Mouse (Mus musculus): ENCODE results near the gene Olfr924.
"Not testable (repeated sequence)": the region's sequence is repeated elsewhere in the genome, so short reads cannot be mapped to it uniquely, and the experiment has no call there.

Gene Olfr924

DNA sequence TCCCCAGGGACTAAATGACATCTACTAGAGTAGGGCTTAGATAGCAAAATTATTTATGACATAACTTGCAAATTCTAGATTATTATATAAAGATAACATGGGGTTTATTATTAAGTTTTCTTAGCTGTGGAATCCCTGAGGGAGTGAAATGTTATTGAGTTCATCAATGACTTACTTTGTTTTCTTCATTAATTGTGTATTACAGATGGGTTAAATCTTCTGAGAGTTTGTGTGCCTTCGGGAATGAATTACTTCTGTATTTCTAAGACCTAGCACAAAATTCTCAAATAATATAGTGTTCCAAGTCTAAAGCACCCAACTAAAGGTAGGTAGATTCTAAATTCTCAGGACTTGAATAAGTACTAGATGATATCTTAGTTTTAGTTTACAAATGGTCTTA lies at the start of gene Olfr924:
TSS of gene Olfr924 (plus strand) at position 301 of the 400 bp plus-strand sequence.
- Histone ChIP-seq H3K27me3 (ENCODE audit: control insufficient read depth, insufficient read depth, low read length, poor library complexity, severe bottlenecking) (no peaks in the 10 kb centered on the region), H3K36me3 (ENCODE audit: control insufficient read depth, insufficient read depth, low read length, poor library complexity, severe bottlenecking) (no peaks in the 10 kb centered on the region)
- DNase-seq (ENCODE audit: low read depth, low spot score), result no peak

DNA sequence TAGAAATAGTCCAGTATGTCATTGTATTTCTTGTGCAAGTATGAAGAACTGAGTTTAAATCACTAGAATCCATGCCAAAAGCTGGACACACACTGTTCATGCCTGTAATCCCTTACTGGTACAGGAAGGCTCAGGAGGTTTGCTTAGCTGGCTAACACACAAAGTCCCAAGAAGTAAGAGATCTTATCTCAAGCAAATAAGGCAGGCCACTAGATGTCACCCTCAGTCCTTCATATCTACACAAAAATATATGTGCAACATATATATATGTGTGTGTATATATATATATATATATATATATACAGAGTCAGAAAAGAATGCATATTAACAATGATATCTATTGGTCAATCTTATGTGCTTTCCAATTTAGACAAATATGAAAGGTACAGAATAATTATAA lies 38.6 kb upstream of the Olfr924 start:
- no peak for DNase-seq (ENCODE audit: low read depth, low spot score)
- Histone ChIP-seq H3K27me3 (ENCODE audit: control insufficient read depth, insufficient read depth, low read length, poor library complexity, severe bottlenecking) (no peaks in the 10 kb centered on the region), H3K36me3 (ENCODE audit: control insufficient read depth, insufficient read depth, low read length, poor library complexity, severe bottlenecking) (no peaks in the 10 kb centered on the region)

DNA sequence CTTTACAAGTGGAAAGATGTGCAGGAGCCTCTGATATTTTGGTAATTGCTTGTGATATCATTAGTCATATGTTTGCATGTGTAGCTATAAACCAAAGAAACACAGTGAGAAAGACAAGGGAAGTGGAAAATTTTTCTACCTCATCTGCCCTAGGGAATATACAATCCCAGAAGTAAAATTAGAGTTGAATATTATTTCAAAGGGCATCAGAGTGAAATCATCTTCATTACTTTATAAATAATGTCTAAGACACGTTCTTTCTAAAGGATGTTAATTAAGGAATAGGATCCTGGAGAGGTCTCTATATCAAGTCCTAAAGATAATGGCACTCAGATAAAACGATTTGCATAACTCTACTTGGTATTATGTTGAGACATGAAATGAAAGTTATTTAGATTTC lies 29.9 kb upstream of the Olfr924 start, which contains the start of gene Olfr922:
TSS of gene Olfr922 (plus strand) at position 301 of the 400 bp plus-strand sequence.
- DNase-seq (ENCODE audit: low read depth, low spot score), result no peak
- no peaks in the 10 kb centered on the region for H3K36me3 ChIP-seq (ENCODE audit: control insufficient read depth, insufficient read depth, low read length, poor library complexity, severe bottlenecking)
- no peaks in the 10 kb centered on the region for H3K27me3 ChIP-seq (ENCODE audit: control insufficient read depth, insufficient read depth, low read length, poor library complexity, severe bottlenecking)

DNA sequence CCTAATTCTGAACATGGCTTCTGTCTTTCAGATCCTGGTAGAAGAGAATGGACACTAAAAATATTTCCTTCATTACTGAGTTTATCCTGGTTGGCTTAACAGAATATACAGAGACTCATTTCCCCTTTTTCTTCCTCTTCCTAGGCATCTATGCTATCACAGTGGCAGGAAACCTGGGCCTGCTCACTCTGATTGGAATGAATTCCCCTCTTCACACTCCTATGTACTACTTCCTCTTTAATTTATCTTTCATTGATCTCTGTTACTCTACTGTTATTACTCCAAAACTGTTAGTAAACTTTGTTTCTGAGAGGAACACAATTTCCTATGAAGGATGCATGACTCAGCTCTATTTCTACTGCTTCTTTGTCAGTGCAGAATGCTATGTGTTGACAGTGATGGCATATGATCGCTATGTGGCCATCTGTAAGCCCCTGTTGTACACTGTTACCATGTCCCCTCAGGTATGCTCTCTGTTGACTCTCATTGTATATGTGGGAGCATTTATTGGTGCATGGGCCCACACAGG lies 28.7 kb upstream of the Olfr924 start:
- no peak for DNase-seq (ENCODE audit: low read depth, low spot score)
- H3K36me3 ChIP-seq (ENCODE audit: control insufficient read depth, insufficient read depth, low read length, poor library complexity, severe bottlenecking), result no peaks in the 10 kb centered on the region
- H3K27me3 ChIP-seq (ENCODE audit: control insufficient read depth, insufficient read depth, low read length, poor library complexity, severe bottlenecking), result no peaks in the 10 kb centered on the region

DNA sequence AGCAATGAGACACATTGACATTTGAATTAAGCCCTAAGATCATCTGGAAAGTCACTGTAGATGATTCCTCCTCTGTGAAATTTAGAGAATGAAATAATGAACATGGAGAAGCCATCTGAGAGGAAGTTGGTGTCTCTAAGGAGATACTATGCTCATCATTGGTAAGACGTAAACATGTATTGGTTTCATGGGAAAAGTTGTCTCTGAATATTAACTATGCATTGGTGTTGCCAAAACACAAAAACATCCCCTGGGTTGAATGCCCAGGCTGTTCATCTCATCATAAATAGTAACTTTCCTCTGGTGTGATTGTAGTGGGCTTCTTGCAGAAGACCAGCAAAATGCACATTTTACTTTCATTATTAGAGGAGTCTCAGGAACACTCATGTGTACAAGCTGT lies 18.0 kb upstream of the Olfr924 start, which contains the start of gene Olfr923:
TSS of gene Olfr923 (plus strand) at position 301 of the 400 bp plus-strand sequence.
- Histone ChIP-seq H3K36me3 (ENCODE audit: control insufficient read depth, insufficient read depth, low read length, poor library complexity, severe bottlenecking) (no peaks in the 10 kb centered on the region), H3K27me3 (ENCODE audit: control insufficient read depth, insufficient read depth, low read length, poor library complexity, severe bottlenecking) (no peaks in the 10 kb centered on the region)
- no peak for DNase-seq (ENCODE audit: low read depth, low spot score)

DNA sequence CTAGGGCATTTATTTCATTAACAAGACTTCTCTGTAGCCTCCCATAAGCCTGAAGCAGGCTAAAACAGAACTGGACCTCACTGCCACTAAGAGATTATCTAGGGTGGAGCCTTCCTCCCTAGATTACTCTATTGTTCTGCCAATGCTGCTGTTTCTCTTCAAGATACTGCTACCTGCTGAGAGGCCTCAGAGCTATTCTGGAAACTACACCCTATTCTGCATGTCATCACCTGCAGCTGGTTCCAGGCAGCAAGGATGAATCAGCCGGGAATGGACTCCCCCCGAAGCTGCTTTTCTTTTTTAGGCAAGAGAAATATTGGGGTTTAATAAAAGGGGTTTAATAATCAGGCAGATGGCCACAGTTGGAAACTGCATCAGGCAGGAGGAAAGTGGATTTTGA lies 11.2 kb upstream of the Olfr924 start:
- H3K36me3 ChIP-seq (ENCODE audit: control insufficient read depth, insufficient read depth, low read length, poor library complexity, severe bottlenecking), result no peaks in the 10 kb centered on the region
- DNase-seq (ENCODE audit: low read depth, low spot score), result no peak
- no peaks in the 10 kb centered on the region for H3K27me3 ChIP-seq (ENCODE audit: control insufficient read depth, insufficient read depth, low read length, poor library complexity, severe bottlenecking)

DNA sequence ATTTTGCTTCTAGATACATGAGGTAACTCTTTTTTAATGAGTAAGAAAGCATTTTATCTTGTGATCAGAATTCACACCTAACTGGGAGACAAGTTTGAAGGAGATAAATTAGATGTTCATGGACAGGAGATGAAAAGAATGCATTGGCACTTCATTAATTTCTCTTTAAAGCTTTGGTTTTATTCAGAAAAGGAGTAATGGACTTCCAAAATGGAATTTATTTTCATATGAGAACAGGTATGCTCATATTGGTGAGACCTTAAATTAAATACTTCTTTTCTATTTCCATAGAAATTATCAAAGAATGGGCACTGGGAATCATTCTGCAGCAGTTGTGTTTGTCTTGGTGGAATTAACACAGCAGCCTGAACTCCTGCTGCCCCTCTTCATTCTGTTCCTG lies 10.5 kb downstream of the Olfr924 start, which contains the start of gene Olfr26:
TSS of gene Olfr26 (plus strand) at position 301 of the 400 bp plus-strand sequence.
- Histone ChIP-seq H3K27me3 (ENCODE audit: control insufficient read depth, insufficient read depth, low read length, poor library complexity, severe bottlenecking) (no peaks in the 10 kb centered on the region), H3K36me3 (ENCODE audit: control insufficient read depth, insufficient read depth, low read length, poor library complexity, severe bottlenecking) (no peaks in the 10 kb centered on the region)
- DNase-seq (ENCODE audit: low read depth, low spot score), result no peak

DNA sequence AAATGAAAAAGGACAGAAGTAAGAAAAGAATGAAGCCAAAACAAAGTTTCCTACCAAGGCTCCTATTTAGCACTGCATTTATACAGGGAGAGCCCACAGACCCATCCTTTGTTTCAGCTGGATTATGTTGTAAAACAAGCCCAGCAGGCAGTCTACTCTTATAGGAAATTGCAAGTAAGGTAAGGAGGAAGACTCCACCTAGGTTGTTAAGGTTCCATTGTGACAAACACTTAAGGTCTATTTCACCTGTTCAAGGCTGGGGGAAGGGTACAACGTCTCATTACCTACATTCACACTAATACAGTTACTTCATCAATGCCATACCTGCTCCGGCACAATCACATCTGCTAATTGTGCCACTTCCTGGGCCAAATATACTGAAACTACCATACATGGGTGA lies 30.6 kb downstream of the Olfr924 start:
- not testable (repeated sequence) for H3K27me3 ChIP-seq (ENCODE audit: control insufficient read depth, insufficient read depth, low read length, poor library complexity, severe bottlenecking); DNase-seq (ENCODE audit: low read depth, low spot score); H3K36me3 ChIP-seq (ENCODE audit: control insufficient read depth, insufficient read depth, low read length, poor library complexity, severe bottlenecking)

DNA sequence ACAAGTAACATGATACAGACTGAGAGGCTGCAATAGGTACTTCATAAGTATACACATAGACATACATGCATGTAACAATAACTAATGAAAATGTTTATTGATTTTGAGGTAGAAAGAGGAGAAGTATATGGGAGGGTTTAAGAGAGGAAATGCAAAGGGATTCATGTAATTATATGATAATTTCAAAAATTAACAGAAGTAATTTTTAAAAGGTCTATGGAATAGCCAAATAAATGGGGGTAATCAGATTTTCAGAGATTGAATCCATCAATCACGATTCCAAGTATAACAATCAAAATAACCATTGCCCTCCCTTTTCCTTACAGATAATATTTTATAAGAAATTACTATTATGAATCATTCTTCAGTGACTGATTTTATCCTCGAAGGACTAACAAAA lies 32.6 kb downstream of the Olfr924 start, which contains the start of gene Olfr926:
TSS of gene Olfr926 (plus strand) at position 301 of the 400 bp plus-strand sequence.
- Histone ChIP-seq H3K36me3 (ENCODE audit: control insufficient read depth, insufficient read depth, low read length, poor library complexity, severe bottlenecking) (no peaks in the 10 kb centered on the region), H3K27me3 (ENCODE audit: control insufficient read depth, insufficient read depth, low read length, poor library complexity, severe bottlenecking) (no peaks in the 10 kb centered on the region)
- no peak for DNase-seq (ENCODE audit: low read depth, low spot score)

Measured in splenic B cell, adult 2 months (primary cell).